Mouse (Mus musculus) left cerebral cortex, postnatal 4 days (tissue): ENCODE measurements around the gene Rab37. TPM values are rescaled to one million over a fixed set of nuclear protein-coding genes. Genes with fewer than 3 reads are reported as not detected.

Experiments used
- DNase-seq: peaks from one replicate; pipeline ENCODE4 v3.0.0-alpha.2; 2022
- intact Hi-C: fragments of 180-260 bp; cut with DNase I; formaldehyde crosslinking; loops from one replicate; pipeline ENCODE4 v1.15.1; 2025
- total RNA-seq, 2 experiments: library from RNA; stranded (reverse); gene quantifications; 2 replicates each; pipeline ENCODE4 v1.2.3; 2021

Rab37 gene
- total RNA-seq, 2 experiments from 2014 or later, result 0.38 to 0.68 TPM

DNA sequence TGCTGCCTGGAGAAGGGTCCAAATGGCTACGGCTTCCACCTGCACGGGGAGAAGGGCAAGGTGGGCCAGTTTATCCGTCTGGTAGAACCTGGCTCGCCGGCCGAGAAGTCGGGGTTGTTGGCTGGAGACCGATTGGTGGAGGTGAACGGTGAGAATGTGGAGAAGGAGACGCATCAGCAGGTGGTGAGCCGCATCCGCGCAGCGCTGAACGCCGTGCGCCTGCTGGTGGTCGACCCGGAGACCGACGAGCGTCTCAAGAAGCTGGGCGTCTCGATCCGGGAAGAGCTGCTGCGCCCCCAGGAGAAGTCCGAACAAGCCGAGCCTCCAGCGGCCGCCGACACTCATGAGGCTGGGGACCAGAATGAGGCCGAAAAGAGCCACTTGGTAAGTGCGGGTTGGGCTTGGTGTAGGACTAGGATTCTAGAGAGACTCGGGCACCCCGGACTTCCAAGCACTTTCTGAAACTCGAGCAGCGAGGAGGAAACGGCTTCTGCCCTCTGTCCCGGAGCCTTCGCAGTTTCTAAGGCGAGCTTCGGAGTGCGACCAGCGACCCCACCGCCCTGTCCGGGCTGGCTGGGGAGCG, 72.4 kb downstream of the Rab37 start:
- no peak for DNase-seq
- intact Hi-C loops, result no loop called here

DNA sequence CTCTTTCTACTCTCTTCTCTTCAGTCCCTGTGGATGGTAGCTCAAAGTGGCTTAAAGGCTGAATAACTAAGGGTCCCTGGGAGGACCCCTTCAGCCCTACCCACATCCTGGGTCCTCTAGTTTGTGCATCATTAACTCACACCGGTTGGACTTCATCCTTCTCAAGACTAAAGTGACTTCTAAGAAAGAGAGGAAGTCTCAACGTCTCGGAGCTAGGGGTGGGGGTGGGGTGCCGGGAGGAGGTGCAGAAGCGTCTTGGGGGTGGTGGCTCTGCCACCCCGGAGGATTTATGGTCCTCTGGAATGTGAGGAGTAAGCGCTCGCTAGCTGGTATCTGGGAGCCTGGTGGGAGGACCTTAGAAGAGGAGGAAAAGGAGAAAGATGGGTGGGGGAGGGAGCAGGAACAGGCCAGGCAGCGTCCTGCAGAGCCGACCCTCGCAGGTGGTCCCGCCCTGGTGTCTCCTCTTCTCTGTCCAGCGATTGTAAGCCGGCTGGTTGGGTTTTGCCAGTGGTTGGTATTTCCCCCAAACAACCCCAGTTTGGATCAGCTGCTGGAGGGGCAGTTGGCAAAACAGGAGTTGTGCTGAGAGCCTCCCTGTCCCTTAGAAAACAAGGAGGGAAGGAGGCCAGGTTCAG, 73.2 kb downstream of the Rab37 start:
- intact Hi-C loops, result no loop called here
- DNase-seq, result no peak

DNA sequence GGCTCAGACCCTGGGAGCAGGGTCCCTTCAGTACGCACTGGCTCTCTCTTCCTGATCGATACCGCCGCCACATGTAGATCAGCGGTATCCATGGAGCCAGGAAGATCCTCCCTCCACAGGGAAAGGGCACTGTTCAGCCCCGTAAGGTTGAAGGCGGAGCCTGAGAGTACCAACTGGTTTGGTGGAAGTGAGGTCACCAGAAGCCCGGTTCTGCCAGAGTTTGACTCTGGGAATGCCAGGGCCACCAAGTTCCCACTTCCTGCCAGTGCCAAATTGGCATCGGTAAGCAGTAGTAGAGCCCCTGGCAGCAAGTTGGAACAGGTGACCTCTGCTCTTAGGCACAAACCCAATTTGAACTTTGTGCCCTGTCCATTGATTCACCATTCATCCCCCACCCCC, 73.7 kb downstream of the Rab37 start:
- intact Hi-C loops, result no loop called here

DNA sequence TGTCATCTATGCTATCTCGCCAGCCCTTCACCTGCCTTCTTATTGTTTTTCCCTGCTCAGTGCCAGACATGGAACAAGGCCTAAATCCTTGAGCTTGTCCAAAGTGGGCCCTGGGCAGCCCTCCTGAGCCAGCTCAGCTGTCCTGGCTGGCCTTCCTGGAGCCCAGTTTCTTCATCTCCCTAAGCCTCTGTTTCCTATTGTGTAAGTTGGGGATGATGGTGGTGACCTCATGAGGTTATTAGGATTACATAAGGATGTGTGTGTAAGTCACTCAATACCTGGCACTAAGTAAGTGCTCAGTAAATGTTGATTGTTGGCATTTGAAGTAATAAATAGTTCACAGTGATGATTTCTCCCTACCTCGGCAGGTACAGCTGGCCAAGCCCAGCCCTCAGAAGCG, 75.5 kb downstream of the Rab37 start:
- no peak for DNase-seq
- intact Hi-C loops, result no loop called here

More for the DNA sequence above, 73.7 kb downstream of the Rab37 start:
- no peak for DNase-seq

DNA sequence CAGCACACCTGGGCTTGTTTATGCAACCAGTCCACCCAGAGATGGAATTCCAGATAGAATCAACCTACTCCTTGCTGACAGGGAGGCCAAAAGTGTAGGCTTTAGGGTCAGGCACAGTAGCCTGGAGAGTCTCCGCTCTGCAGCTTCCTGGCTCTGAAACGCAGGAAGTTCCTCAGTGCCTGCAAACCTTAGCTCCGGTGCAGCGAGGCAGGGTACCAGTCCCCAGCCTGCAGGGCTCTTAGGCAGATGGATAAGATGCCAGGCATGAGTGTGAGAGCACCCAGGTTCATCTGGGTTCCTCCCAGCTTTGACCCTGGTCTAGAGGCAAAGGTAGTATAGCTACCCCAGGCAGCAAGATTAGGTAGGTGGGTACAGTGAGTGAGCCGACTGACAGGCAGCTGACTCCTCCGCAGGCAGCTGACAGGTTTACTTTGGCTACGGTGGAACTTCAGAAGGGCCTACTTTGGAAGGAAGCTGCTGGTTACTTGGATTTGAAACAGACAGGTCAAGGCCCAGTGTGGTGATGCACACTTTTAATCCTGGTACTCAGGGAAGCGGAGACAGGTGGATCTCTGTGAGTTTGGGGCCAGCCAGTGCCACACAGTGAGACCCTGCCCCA, 76.5 kb downstream of the Rab37 start:
- intact Hi-C loops, result no loop called here

DNA sequence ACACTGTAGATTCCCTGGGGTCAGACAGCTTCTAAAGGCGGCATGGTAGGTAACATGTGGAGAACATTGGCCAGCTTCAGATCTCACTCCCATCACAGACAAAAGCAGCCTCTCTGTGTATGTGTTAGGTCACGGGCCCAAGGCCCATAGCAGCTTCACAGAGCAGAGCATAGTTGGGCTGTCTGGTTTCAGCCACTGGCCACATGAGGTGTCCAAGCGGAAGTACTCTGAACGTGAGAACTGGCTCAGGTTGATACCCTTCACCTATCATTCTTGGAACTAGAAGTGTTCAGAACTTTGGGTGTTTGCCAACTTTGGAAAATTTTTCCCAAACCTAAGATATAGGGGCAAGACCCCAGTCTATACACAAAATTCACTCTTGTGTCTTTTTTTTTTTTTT, 78.2 kb downstream of the Rab37 start:
- intact Hi-C loops, result no loop called here
- DNase-seq, result no peak

More for the DNA sequence above, 76.5 kb downstream of the Rab37 start:
- DNase-seq, result no peak

DNA sequence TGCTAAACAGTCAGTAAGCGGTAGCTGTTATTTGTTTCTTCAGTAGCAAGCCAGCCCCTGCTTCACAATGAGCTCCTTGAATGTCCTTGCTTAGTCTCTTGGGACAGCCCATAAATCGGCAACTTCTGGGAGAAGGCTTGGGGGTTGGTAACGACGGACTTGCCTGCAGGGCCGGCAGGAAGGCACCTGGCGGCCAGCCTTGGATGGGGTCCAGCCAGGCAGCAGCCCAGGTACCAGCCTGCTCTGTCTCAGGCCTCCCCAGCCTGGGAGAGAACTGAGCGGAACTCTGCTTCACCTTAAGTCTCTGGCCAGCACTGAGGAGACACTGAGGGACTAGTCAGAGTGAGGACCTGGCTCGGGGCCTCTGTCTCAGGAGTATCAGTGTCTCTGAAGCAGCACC, 79.9 kb downstream of the Rab37 start:
- no peak for DNase-seq
- intact Hi-C loops, result no loop called here

DNA sequence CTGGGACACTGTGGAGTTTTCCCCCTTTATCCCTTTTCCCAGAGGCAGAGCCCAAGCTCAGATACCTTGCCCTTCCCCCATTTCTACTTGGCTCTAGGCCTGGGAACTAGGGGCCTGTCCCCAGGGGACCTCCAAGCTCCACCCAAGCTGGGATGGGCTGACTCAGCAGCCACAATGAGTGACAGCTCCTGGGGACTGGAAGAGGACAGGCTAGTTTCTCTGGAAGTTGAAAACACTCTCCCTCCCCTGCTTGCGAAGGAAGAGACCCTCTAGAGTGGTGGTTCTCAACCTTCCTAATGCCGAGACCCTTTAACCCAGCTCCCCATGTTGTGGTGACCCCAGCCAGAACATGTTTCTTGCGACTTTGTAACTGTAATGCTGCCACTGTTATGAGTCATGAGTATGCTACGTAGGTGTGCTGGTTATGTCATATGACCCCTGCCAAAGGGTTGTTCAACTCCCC, 81.6 kb downstream of the Rab37 start:
- intact Hi-C loops, result no loop called here

DNA sequence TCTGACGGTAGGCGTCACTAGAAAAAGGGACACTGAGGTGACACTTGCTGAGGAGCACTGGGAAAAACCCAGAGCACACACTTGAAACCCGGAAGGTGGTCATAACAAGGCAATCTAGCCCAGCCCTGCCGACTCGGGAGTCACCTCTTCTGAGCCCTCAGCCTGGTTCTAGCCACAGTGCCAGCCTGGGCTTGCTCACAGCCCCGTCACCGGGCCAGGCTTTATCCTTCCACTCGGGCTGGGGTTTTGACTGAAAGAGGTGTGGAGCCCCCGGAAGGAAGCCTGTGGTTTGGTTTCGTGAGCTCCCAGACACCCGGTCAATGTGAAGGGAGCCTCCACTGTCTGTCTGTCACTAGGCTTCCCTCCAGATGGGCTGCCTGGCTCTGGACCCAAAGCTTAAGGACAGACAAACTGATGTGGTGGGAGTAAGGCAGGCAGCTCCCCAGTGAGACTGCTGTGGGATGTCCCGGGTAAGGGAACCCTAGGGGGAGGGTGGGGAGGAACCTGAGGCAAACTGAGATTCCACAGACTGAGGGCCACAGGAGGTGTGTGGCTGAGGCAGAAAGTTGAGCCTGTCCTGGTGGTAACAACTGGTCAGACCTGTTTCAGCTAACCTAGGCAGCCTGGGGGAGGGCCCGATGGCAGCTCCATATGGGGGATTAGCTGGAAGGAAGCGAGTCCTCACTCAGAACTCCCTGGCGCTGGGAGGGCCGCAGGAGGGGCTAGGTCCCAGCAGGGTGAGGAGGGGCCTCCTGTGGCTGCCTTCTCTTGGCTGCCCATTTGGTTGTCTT, 82.5 kb downstream of the Rab37 start:
- intact Hi-C loops, result no loop called here
- DNase-seq, result no peak

More for the DNA sequence above, 81.6 kb downstream of the Rab37 start:
- DNase-seq, result peak; percentile 60

DNA sequence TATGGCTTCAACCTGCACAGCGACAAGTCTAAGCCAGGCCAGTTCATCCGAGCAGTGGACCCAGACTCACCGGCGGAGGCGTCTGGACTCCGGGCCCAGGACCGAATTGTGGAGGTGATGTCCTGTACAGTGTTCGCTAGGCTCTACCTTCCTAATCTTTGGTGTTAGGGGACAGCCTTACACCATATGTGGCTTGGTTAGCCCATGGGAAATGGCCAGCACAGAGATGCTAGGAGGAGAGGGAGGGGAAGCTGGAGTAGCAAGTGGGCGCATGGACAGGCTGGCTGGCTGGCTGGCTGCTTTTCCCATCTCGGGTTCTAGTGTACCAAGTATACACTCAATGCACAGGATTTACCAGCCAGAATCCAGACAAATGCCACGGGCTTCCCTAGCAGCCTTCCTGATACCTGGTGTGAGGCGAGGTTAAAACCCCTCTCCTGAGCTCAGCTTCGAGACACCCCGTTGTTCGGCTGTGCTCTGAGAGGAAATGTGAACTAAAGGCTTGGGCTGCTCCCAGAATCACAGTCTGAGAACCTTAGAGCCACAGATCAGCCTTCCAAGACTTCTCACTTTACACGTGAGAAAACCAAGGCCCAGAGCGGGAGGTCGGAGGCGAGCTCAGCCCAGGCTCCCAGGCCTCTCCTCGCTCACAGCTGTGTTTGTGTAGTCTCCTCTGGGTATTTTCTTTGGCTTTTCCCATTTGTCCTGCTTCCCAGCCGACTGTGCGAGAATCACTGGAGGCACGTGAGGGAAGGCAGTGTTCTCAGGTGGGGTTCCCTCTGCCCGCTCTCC, 85.4 kb downstream of the Rab37 start:
- intact Hi-C loops, result no loop called here
- DNase-seq, result no peak

DNA sequence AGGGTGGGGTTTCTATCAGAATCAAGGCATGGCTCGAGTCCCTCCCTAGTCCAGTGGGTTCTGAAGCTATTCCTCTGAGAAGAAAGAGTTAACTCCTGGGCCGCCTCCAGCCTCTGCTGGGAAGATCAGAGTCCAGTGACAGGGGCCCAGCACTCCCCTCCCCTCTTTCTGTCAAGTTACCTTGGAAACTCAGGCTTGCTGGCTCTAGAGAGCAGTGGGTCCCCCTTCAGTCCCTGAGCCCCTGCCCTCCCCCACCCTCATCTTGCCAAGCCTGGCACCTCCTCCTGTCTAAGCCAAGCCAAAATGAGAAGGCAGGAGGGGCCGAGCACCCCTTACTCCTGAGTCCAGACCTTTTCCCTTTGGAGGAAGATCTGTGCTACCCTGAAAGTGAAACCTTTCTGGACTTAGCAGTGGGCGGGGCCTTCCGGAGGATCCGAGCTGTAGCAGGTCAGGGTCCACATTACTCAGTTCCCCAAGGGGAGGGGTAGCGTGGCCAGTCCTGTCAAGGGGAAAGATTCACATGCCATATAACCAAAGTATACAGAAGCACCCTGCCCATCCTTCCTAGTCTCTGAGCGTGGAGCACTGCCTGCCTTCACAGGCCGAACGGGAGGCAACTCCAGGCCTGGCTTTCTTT, 86.4 kb downstream of the Rab37 start:
- peak; percentile 81 for DNase-seq
- intact Hi-C loops, result no loop called here

DNA sequence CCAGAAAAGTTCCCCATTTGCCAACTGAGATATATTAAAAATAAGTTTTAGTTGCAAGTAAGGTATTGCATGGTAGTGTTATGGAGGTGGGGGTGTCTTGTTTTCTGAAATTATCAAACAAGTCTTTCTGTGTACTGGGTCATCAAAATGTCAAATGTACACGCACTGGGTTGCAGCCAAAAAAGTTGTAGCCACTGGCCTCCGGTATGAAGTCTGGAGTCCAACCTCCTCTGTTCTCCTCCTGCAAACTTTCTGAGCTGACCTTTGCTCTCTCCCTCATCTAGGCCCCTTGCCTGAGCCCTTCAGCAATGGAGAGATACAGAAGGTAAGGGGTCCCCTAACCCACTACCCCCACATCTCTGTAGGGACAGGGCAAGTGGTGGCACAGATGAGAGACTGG, 87.5 kb downstream of the Rab37 start:
- intact Hi-C loops, result no loop called here
- no peak for DNase-seq

DNA sequence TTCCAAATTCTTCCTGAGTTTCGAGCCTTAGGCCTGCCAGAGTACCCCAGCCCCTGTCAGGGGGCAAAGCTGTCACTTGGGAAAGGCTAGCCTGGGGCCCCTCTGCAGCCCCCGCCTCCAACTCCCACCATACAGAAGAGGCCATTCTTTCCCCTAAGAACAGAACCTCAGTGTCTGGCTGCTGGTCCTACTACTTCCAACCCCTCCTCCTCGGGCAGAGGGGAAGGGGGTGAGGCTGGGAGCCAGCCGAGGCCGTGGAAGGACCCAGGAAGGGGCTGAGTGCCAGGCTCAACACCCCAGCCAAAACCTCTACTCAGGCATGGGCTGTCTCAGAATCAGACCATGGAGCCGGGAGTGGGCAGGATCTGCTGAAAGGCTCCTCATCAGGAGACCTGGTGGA, 88.0 kb downstream of the Rab37 start:
- DNase-seq, result peak; percentile 85
- intact Hi-C loops, result no loop called here

DNA sequence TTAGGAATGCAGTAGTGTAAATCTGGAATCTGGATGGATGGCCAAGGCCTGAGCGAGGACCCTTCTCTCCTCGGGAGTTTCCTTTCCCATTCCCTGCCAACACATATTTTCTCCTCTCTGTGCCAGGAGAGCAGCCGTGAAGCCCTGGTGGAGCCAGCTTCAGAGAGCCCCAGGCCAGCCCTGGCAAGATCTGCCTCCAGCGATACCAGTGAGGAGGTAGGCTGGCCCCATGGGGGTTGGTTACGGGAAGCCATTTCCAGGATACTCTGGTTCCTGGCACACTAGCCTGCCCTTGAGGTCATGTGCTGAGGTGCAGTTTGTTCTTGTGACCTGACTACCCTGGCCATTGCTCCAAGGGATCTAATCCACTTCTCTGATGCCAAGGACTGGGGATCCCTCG, 88.7 kb downstream of the Rab37 start:
- intact Hi-C loops, result no loop called here

DNA sequence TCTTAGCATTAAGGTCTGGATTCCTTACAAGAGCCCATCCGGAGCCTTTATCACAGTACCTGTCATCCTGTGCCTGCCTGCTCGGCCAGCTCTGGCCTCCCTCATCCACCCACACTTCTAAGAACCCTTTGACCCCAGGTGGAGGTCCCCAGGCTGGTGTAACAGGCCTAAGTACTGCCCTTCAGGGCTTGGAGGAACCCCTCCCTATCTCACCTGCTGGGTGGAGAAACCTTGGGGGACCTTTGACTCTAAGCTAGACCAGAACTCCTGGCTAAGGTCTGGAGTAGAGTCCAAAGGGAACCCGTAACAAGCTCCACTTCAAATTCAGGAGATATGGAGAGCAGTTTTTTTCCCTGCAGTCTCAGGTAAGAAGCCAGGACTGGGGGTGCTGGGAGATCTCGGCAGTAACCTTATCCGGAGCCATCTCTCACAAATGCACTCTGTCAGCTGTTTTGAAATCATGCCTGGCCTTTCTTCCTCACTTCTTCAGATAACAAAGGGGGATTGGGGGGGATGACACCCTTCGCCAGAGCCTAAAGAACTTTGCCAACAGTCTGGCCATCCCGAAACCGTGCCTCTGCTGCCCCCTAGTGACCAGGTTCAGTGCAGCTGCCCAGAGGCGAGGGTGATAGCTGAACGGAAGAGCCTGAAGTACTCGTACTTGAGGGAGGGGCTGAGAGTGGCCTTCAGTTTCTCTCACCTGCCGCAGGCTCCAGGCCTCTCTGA, 90.8 kb downstream of the Rab37 start:
- peak; percentile 91 for DNase-seq
- intact Hi-C loops, result no loop called here

More for the DNA sequence above, 88.7 kb downstream of the Rab37 start:
- DNase-seq, result peak; percentile 77

DNA sequence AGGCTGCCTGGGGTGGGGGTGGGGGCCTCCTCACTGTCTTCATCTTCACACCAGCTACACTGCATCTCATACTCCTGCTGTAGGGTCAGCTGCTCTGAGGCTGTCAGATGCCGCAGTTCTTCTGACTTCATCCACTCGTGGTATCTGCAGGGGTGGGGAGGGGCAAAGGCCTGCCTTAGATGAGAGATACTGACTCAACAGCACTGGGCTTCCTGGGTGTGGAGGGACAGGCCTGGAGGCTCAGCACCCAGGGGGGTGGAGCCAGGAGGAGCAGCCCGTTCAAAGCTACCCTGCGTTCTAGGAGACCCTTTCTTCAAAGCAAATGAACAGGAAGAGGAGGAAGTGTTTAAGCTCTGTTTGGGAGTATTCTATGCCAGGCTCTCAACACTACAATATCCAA, 93.7 kb downstream of the Rab37 start:
- intact Hi-C loops, result no loop called here
- no peak for DNase-seq

DNA sequence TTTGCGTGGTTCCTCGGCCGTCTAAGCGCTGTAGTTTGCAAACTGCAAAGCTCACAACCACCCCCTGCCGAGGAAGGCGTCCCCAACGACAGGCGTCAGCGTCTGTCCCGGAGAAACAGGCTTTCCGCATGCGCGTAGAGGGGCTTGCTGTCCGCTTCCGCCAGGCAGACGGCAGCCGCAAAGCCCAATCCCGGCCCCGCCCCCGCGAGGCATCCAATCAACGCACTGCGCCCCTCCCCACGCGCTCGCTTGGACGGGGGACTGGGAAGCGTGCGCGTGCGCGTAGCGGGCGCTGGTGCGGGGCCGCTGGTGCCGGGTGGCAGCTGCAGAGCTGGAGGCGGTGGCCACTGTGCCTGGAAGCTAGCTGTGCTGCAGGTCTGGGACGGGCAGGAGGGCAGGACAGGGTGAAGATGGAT, 96.0 kb downstream of the Rab37 start, which contains the start of gene Tmem104:
Gene Tmem104, plus strand, starts transcription at position 264 of the 416 bp plus-strand sequence.
- DNase-seq, result peak; percentile 100
- intact Hi-C loops, result no loop called here

DNA sequence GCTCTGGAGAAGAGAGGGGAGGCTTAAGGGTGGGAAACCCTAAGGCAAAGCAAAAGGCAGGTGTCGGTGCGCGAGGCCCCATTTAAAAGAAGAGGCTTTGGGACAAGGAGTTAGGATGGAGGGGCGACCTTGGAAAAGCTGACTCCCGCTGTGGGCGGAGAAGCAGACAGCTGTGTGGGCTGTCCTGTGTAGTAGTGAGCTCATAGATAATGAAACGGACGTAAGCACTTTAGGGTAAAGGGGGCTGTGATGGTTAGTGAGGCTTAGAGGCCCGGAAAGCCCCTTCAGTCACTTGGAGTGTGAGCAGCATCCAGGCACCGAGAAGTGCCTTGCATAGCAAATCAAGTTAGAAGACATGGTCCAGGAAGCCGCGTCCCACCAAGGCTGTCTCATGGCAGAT, 96.5 kb downstream of the Rab37 start, which contains the start of gene Nat9:
Gene Nat9, minus strand, starts transcription at position 167 of the 400 bp plus-strand sequence.
- DNase-seq, result no peak
- intact Hi-C loops, result no loop called here

DNA sequence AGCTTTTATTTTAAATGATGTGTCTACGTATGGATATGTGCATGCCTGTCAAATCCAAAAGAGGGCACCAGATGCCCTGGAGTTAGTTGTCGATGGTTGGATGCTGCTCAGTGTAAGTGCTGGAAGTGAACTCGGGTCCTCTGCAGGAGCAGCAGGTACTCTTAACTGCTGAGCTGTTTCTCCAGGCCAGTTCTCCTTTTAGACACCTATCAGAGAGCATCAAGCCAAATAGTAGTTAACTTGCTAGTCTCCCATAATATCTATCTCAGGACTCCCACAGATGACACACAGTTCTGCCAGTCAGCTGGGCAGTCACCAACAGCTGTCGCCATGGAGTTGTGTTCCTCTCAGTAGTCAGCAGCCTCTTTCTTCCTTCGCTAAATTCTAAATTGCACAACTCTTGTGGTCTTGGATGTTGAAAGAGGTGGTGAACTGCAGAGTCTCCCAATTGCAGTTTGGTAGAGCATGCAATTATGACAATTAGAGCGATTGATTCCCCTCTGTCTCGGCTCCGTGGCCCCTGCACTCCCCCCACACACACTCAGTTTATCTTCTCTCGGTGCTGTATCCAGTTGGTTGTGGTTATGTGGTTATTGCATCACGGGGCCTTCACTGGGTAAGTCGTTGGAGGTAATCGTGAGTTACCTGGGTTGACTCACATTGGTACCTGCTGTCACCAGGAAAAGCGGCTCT, 97.5 kb downstream of the Rab37 start:
- DNase-seq, result no peak
- intact Hi-C loops, result no loop called here
